Mouse (Mus musculus) v-Abl transformed pro-B cells (cell line): Measurements from ENCODE around the gene Rab11fip2.

Experiments used
- in situ Hi-C, 2 experiments: fragments of 400-800 bp; cut with MboI; formaldehyde crosslinking; loops; one replicate each; pipeline ENCODE4 v1.15.1; 2025; ENCODE audit not compliant: unreplicated experiment in 2 of 2

Gene Rab11fip2

DNA sequence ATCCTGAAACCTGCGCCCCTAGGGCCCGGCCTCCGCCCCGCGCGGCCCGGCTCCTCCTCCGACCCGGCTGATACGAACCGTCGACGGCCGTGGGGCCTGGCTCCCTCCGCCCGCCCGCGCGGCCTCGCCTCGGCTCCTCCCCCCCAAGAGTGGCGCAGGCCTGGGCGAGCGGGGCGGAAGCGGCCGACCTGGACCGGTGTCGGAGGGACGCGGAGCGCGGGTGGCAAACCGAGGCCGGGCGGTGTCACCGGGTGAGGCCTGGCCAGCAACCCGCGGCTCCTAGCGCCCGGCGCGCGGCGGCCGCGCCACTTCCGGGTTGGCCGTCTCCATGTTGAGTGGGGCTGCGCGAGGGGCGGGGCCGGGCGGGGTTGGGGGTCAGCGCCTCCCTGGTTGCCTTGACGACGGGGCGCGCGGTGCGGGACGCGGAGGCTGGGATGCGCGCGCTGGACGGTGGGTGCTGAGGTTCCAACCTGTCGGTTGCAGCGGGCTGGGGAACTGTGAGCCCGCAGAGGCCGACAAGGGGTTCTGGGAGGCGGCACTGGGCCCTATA, at the start of gene Rab11fip2:
Rab11fip2 (minus strand) TSS at position 333 of the 550 bp plus-strand sequence.
- in situ Hi-C loops, result loop anchor here in 1 of 2 experiments (25.0 kb wide), 2 partner anchors 556 to 619 kb away; no protein-coding TSS in a partner anchor

DNA sequence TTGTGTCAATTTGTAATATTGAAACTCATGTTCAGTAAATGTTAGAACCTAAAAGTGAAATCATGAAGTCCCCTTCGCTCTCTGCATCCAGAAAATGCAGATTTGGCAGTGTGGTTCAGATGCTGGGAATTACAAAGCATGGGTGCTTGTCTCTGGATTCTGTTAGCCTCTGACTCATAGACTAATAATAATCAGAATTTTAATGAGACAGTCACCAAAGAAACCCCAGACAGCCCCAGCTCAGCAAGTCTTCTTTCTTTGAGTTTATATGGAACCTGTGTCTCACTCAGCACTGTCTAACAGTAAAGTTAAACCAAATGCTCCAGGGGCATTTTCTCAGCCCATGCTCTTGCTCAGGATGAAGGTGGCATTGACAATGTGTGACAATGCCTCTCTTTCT, 38.1 kb upstream of the Rab11fip2 start:
- in situ Hi-C loops, result no loop called here

DNA sequence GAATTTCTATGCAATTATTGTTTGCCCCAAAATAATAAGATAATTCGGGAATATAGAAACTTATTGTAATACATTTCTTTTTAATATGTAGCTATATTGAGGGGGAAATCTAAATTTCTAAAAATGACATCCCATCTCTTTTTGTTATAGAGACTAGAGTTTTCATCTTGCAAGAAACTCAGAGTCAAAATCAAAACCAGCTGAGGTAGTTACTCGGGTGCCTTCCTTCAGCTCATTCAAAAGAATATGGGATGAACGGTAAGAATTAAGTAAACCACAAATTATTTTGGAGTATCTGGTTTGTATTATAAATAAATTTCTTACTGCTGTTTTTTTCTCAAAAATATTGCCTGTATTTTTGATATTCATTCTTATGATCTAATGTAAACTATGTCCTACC, 11.5 kb upstream of the Rab11fip2 start:
- in situ Hi-C loops, result no loop called here

DNA sequence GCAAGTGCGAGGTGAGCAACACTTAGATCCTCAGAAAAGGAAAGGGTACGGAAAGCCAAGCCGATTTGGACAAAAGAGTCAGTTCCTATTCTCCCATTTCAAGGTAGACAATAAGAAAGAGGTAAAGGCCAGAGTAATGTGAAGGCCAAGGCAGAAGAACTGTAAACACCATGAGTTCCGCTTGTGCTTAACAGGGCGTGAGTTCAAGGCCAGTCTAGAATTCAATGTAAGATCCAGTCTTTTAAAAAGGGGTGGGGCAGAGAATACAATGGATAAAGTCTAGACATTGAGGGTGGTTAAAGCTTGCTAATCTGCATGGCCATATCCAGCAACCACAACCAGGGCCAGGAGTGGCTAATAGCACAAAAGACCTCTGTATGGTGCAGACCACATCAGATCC, 6.3 kb upstream of the Rab11fip2 start:
- in situ Hi-C loops, result loop anchor here in 1 of 2 experiments (25.0 kb wide), 2 partner anchors 562 to 613 kb away; no protein-coding TSS in a partner anchor

DNA sequence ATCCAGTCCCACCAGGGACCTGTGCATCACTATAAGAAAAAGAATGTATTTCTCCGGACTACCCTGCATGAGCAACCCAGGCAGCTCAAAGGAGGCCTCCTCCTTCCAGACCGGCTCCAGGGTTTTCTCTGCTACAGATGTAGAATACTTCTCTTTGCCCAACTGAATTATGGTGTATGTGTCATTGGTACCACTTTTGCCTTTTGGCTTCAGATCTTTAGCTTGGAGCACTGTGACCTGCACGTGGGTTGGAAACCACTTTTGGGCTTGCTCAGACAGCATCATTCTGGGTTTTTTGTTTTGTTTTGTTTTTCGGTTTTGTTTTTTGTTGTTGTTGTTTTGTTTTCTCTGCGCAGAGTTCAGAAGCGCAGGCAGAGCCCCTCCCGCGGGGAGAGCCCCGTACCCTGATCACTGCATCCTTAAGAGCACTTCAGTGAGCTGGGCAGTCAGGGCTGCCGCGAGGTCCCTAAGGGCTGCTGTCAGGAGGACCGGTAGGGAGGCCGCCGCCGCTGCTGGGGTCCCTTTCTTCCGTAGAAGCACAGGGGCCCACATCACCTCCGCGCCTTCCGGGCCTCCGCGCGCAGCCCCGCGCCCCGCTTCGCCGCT, 635 bp downstream of the Rab11fip2 start:
- in situ Hi-C loops, result loop anchor here in 1 of 2 experiments (25.0 kb wide), 2 partner anchors 556 to 619 kb away; no protein-coding TSS in a partner anchor

DNA sequence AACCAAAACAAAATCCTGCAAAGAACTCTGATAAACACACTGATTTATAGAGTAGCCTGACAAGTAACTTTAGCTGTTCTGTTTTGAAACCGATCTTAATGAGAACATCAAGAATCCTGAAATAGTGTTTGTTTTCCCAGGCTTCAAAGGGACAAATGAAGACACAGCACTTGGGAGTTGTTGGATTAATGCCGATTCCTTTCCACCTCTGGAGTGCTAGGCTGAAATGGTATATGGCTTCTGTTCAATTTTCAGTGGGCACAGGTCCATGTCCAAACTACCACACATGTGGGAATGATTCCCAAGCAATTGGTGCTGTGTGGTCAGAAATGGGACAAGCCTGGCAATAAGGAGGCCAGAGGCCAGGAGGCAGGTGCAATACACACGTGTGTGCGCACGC, 3.7 kb downstream of the Rab11fip2 start:
- in situ Hi-C loops, result loop anchor here in 1 of 2 experiments (25.0 kb wide), 2 partner anchors 552 to 623 kb away; no protein-coding TSS in a partner anchor

DNA sequence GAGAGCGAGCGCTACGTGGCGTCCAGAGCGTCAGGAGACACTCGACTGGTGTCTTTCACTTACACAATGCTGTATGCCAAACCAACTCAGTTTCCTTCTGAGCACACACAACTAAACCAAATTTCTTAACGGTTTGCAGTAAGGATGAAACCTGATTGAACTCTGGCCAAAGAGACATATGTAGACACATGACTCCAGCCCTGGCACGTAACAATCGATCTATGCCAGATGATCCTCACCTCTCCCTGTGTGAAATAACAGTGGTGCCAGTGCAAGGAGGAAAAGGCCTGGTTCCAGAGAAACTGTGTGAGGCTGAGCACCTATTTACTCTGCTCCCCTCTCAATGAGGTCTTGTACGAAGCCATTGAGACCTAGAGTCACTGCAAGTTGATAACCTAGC, 11.4 kb downstream of the Rab11fip2 start:
- in situ Hi-C loops, result loop anchor here in 1 of 2 experiments (25.0 kb wide), 2 partner anchors 545 to 630 kb away; no protein-coding TSS in a partner anchor

DNA sequence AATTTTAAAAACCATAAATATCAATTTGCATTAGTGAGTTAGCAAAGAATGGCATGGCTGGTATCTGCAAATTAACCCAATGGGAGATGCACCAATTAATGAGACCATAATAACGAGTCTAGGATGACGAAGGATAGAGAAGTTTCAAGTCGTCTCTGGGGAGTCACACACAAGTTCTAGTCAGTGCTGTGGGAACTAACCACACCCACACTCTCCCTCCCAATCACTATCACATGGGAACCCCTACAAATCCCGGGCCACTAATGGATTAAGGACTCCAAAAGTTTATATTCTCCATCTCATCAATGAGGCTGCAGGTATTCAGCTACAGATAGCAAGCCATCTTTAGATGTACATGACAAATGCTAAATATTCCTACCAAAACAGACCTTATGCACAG, 14.8 kb downstream of the Rab11fip2 start:
- in situ Hi-C loops, result loop anchor here in 1 of 2 experiments (25.0 kb wide), 2 partner anchors 541 to 634 kb away; no protein-coding TSS in a partner anchor

DNA sequence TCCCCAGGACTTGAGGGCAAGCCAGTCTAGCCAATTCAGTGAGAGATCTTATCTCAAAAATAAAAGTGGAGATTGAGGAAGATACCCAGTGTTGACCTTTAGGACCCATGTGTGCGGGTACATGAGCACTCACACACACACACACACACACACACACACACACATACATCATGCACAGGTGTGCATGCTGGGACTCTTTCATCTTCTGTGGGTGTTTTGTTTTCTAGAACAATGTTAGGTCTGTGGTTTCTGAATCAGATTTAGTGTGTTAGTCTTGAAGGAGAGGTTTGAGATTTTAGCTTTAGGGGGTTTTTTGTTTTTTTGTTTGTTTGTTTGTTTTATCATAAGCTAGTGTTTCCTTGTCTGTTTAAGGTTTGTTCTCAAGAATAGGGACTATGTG, 17.3 kb downstream of the Rab11fip2 start:
- in situ Hi-C loops, result loop anchor here in 1 of 2 experiments (25.0 kb wide), 2 partner anchors 539 to 636 kb away; no protein-coding TSS in a partner anchor

DNA sequence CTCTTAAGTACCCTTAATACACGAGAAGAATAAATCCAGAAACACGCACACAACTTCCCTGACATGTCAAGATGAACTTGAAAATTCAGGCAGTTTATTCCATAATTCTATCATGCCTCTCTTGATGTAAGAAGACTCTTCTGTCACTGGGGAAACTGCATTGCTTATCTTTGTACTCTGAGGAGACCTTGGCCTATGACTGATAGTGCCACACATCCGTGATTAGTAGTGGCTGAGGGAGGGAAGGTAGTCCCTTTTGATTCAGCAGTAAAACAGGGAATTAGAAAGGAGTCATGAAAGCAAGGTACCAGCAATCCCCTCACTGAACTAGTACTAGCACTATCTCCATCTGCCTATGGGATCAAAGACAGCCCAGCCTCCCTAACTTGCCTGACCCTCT, 22.6 kb downstream of the Rab11fip2 start:
- in situ Hi-C loops, result loop anchor here in 1 of 2 experiments (25.0 kb wide), 1 partner anchor 641 kb away; no protein-coding TSS in a partner anchor

DNA sequence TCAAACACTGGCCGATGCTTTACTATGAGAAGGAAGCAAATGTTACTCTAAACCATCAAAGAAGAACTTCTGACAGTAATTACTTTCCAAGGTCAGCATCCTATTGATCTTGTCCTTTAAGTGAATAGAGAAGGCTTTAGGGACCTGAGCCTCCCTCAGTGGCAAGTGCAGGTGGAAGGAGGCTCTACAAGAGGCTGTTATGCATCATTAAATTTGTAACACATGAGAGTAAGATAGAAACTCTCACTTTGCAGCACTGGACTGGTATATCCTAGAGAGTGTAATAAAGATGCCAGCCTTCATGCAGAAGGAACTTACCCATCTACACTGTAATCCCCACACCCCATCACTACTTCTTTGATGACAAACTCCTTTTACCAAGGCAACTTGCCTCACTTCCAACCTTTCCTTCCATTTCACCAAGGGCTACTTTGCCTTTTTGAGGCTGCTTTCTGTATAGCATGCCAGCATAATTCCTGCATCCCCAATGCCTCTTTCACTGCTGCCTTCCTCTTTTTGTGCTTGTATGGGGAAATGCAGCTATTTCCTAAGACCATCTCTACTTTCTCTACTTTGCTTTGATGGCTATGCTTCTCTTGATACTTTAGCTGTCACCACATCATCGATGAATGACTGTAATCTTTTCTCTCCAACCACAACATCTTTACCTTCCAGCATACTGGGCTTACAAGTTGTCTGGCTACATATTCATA, 25.4 kb downstream of the Rab11fip2 start:
- in situ Hi-C loops, result loop anchor here in 1 of 2 experiments (25.0 kb wide), 1 partner anchor 644 kb away; no protein-coding TSS in a partner anchor

DNA sequence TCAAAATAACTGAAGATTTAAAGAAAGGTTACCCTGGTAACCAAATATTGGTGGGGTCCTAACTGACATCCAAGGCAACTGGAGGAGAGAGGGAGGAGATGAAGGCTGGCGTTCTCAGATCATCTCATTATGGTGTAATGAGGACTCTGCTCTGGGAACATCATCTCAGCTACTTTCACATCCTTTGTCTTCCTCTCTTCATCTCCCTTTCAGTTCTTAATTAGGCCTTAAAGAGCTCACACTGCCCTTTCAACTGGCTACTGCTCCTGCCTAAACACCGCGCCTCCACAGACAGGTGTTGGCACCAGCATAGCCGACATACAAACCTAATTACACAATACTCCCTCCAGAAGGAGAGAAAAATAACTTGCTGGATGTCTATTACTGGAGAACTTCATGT, 31.9 kb downstream of the Rab11fip2 start:
- in situ Hi-C loops, result loop anchor here in 1 of 2 experiments (25.0 kb wide), 1 partner anchor 651 kb away; no protein-coding TSS in a partner anchor

DNA sequence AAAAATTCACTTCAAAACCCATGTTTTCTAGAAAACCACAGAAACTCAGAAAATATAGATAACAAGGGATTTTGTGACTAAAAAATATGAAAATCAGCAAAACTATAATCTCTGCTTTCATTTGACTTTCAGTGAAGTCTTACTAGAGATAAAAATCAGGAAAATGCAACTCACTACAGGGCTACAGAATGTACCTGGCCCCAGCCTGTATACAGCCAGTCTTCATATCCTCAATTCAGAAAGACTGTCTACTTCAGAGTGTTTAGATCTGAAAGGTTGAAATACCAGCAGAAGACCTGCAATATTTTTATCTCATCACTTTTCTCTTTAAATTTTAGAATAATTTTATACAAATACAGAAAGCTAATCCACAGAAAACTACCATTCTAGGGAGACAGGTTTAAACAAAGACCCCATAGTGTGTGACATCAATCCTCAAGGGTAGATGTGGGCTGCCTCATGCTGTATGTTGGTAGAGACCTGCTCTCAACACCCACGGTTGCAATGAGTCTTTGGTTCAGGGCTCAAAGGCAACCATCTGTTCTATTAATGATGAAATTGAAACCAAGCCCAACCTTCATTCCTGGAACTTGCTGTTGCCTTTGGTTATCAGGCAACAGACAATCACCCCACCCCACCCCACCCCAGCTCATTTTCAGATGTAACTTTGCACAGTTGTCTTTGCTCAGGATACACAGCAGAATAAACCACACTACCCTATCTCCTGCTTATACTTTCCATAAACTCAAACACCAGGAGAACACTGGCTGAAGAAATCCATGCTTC, 38.0 kb downstream of the Rab11fip2 start:
- in situ Hi-C loops, result loop anchor here in 1 of 2 experiments (25.0 kb wide), 1 partner anchor 657 kb away; no protein-coding TSS in a partner anchor

DNA sequence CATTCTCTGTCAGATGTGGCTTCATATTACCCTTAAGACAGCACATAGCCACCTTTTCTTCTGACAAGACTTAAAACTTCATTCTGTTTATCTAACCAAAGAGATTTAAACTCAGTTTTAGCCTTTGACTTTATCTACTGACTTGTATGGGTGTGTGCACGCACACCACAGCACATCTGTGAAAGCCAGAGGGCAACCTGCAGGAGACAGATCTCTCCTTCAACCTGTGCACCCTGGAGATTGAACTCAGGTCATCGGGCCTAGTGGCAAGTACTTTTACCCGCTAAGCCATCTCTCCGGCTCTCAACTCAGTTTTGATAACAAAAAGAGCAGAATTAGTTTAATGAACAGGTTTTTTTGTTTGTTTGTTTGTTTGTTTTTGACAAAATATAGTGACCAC, 43.5 kb downstream of the Rab11fip2 start:
- in situ Hi-C loops, result loop anchor here in 1 of 2 experiments (25.0 kb wide), 1 partner anchor 662 kb away; no protein-coding TSS in a partner anchor

DNA sequence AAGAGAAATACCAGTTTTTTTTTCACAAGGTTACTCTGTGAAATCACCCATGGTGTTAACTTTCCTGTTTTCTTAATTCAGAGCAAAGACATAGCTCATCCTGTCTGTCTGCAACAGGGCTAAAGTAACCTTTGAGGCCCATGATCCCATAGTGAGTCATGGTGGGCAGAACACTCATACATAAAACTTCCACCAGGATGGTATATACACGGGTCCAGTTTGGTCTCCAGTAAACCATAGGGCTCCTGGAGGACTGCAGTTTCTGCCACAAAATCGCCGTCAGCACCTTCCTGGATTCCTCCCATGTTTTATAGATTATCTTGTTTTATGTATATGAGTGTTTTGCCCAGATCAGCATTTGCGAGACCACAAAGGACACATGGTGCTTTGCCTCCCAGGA, 45.2 kb downstream of the Rab11fip2 start:
- in situ Hi-C loops, result no loop called here

DNA sequence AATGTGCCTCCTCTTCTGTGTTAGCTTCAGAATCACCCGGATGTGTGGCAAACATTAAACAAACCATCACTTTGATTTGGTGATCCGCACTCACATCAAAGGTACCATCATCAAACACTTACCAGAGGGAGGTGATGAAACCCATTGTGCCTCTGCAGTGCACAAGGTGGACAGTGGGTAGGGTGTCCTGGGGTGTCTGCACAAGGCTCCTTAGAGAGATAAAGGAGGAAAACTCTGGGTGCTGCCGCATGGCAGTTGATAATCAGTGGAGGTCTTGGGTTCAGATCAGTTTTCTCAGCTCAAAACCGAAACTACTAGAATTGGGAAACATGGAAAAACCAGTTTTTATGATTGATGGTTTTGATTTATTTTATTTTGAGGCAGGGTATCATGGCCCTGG, 54.1 kb downstream of the Rab11fip2 start:
- in situ Hi-C loops, result no loop called here

DNA sequence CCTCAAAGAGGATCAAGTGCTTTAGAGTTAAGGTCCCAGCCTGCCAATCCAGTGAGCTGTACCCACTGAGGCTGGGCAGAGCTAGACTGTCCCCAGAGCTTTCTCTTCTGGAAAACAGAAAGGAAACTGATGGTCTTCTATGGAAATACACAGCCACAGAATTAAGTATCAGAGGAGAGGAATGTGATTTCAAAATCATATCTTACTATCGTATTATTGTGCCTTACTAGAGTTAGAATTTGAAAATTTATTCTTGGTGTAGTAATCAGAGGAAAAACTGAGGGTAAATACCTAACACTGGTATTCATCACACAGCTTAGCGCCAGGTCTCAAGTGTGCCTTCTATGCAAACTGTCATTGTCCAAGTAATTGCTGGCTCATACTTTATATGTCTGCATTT, 54.6 kb downstream of the Rab11fip2 start:
- in situ Hi-C loops, result no loop called here

DNA sequence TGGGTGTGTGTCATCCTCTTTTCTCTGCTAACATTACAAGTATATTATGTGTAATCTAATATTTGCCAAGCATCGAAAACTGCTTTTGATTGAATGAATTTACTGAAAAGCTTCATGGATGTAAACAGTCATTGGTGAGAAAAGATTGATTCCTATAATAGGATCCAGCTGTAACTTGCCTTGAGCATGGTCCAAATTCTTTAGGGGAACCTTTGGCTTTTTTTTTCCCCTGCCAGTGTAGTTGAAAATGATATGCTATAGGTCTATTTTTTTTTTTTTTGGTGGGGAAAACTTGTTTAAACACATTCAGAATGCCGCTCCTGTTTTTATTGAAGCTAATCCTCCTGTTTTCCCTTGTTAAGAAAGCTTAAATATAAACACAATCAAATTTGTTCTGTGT, 55.6 kb downstream of the Rab11fip2 start:
- in situ Hi-C loops, result no loop called here

DNA sequence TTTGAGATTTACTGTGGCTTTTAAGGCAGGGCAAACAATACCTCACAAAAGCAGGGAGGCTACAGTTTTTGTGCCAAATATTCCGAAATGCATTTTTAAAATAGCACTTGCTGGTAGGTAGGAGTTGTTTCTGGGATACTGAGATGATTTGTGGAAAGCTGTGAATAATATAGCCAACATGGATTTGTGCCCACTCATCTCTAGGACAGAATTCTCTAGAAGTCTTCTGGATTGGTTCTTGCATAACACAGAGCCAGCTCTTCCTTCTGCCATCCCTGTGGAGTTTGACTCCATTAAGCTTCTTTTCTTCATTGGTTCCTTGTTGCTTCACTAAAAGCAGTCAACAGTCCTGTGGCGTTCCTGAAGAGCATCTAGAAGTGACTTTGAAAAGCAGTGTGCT, 58.2 kb downstream of the Rab11fip2 start:
- in situ Hi-C loops, result no loop called here

DNA sequence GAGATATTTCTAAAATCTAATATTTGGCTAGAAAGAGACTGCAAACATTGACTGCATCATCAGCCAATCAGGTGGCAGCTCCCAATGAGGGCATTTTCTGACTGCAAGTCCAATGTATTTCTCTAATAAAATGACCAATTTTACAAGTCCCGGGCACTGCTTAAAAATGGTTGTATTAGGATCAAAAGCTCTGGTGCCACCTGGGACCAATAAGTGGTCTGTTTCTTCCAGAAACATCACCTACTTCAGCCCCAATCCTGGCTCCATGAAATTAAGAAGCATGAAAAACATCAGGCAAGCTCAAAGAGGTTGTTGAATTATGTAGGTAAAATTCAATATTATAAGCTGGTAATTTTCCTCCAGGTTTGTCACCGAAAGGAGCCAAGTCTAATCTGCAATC, 66.2 kb downstream of the Rab11fip2 start:
- in situ Hi-C loops, result no loop called here
